Comparison of ENCODE assay signal across 19 mouse cellular contexts in the genomic region with DNA sequence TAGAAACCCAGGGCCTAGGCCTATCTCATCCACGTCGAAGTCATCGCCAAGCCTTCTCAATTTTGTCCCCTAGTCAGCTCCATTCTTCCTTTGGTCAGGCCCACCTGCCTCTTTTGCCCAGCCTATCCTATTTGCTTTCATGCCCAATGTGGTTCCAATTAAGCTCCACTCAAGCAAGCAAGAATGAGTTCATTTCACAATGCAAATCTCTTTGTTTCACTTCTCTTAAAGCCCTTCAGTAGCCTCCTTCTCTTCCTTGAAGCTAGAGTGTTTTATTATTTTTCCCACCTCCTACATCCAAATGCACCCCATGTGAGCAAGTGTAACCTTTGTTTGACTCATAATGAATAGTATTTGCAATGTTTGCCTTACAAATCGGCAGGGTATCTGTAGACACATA.
"Had no signal": no experiment of that assay in that cellular context is flagged by ENCODE, and none has a peak within 500 bp of the region (broad histone marks: within the 10 kb centered on the region; RNA-seq: fewer than 3 reads in every experiment).

No protein-coding gene starts in this region.

- H3K4me1 ChIP-seq: heart, embryonic 12.5 days; hindbrain, embryonic 12.5 days had no signal

- H3K27me3 ChIP-seq: heart, embryonic 12.5 days; hindbrain, embryonic 12.5 days; hindbrain, embryonic 15.5 days; kidney, embryonic 15.5 days; limb, embryonic 12.5 days; liver, embryonic 13.5 days; liver, embryonic 15.5 days had no signal

- ATAC-seq: hindbrain, postnatal 0 days; intestine, embryonic 16.5 days had no signal

- H3K36me3 ChIP-seq: heart, embryonic 12.5 days; hindbrain, embryonic 10.5 days; hindbrain, embryonic 12.5 days; hindbrain, embryonic 15.5 days; kidney, embryonic 15.5 days; limb, embryonic 12.5 days; liver, embryonic 13.5 days; liver, embryonic 15.5 days had no signal

- DNase-seq: gastrocnemius, postnatal 10 days; heart, postnatal 10 days; heart, postnatal 4 days; layer of hippocampus, adult 9-11 months; layer of hippocampus, postnatal 36 days; left cerebral cortex, postnatal 4 days; liver; liver, embryonic 13.5 days had no signal

- H3K27ac ChIP-seq: heart, adult 2 months; hindbrain, embryonic 10.5 days; hindbrain, embryonic 12.5 days; hindbrain, embryonic 15.5 days; hindbrain, postnatal 0 days; kidney, embryonic 15.5 days; kidney, postnatal 0 days; limb, embryonic 12.5 days; liver, embryonic 13.5 days; liver, embryonic 15.5 days had no signal

- H3K4me3 ChIP-seq: heart, adult 2 months; heart, embryonic 12.5 days; hindbrain, embryonic 10.5 days; hindbrain, embryonic 12.5 days; hindbrain, embryonic 15.5 days; kidney, embryonic 15.5 days; limb, embryonic 12.5 days; liver, embryonic 13.5 days; liver, embryonic 15.5 days had no signal

- H3K9me3 ChIP-seq: heart, embryonic 12.5 days; hindbrain, embryonic 10.5 days; hindbrain, embryonic 12.5 days; hindbrain, embryonic 15.5 days; kidney, embryonic 15.5 days; limb, embryonic 12.5 days; liver, embryonic 13.5 days; liver, embryonic 15.5 days had no signal
